Mouse (Mus musculus) cerebellum, adult 8-10 months (tissue): ENCODE data around the gene Top3a.

Experiments
- DNase-seq: peaks from one replicate; pipeline ENCODE4 v3.0.0; 2022

Gene Top3a

DNA sequence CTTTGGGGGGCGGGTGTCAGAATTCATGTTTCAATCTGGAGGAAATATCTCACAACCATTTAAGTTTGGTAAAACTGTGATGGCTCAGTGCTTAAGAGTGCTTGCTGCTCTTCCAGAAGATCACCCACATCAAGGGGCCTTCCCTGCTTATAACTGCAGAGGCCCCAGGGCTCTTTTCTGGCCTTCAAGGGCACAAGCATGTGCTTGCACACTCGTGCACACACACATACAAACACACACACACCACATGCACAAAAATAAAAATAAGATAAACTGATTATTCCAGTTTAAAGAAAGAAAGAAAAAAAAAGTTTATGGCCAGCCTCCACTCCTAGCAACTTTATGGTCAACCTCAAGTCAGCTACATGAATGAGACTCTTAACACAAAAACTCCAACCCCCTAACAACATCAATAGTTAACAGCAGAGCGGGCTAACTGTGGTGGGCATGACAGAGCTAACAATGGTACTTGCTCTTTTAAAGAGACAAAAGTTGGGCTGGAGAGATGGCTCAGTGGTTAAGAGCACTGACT is 2.9 kb downstream of the Top3a start:
- no peak for DNase-seq

DNA sequence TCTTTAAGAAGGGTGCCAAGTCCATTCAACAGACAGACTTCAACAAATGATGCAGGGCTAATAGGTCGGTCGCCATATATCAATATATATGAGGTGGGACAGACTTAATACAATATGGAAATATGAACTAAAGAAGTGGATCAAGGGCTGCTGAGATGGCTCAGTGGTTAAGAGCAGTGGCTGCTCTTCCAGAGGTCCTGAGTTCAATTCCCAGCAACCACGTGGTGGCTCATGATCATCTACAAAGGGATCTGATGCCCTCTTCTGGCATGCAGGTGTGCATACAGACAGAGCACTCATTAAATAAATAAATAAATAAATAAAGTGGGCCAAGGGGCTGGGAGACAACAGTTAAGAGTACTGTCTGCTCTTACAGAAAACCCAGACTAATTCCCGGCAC is 5.0 kb downstream of the Top3a start:
- no peak for DNase-seq

- DNase-seq: no peak
Measured at GRCm38 (mm10) chr11:60770776-60771175, 6.4 kb downstream of the Top3a start.

- no peak for DNase-seq
Measured at GRCm38 (mm10) chr11:60769322-60769721, 7.8 kb downstream of the Top3a start.

DNA sequence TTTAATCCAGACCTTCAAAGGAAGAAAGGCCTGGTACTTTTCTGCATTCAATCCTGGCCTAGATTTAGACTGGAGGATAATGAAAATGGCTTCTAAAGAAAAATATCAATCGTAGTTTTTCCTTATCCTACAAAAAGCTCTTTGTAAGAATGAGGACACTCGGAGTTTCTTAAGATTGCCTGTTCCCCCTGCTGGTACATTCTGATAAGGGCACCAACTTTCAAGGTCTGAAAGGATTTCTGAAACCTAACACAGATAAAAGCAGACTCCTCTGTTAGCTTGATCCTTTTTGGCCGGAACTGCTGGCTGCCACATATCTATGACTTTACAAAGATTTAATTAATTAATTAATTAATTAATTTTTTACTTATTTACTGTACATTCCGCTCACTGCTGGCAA is 10.2 kb downstream of the Top3a start:
- DNase-seq: no peak

DNA sequence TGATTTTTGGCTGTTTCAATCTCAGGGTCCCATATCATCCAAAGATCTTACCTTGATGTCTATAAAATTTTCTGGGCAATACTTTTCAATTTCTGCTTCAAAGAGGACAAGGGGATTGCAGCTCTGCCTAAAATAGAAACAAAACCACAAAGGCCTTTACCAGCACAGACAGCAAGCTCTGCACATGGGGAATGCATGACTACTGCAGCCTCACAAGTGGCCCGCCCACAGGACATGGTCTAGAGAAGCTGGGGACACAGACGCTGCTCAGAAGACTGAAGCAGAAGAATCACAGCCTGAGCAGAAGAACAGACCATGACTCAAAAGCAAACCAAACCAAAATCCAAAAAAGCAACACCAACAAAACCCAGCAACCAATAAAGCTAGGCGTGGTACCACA is 15.5 kb downstream of the Top3a start:
- no peak for DNase-seq

DNA sequence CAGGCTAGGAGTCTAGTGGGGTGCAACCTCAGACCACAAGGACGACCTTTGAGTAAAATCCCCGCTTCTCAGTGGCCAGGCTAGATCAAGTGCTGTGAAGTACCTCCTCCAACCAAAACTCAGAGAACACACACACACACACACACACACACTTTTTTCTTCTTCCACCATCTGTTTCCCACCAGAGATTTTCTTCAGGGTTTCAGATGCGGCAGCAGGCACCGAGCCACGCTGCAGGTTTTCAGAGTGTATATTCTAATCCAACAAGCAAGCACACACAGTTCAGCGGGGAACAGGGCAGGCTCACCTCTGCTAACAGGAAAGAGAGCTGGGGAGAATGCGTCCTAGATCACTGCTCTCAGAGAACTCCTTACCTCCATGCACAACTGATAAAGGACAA is 21.6 kb downstream of the Top3a start:
- no peak for DNase-seq

DNA sequence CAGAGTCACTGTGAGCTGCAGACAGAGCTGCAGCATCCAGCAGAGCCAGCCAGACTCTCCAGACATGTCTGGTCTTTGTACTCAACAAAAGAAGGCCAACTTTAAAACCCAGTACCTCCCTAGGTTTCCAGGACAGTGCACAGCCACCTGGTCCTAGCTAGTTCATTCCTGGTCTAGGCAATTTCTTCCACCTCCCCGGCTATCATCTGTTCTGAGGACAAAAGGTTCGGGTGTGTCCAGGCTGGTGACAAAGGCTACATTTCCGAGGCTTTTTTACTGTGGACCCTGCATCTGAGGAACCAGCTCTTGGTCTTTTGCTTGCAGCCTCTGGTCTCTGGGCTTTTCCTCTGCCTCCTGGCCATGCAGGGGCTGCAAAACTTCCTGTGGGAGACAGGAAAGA is 36.8 kb downstream of the Top3a start:
- DNase-seq: no peak

DNA sequence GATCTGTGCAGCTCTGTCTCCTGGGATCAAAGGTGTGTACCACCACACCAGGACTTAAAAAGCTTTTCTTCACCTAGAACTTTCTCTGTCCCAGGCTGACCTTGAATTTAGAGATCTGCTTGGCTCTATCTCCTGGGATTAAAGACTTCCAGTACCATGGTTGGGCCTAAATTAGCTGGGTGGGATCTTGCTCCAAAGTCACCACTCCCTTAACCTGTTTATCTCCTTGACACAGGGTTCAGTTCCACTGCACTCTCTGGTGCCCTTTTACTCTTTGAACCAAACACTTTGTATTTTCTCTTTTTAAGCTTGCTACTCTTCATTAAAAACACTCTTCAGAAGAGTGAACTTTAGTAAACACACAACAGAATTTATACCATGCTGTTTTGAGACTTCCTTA is 39.7 kb downstream of the Top3a start:
- DNase-seq: no peak

- DNase-seq: no peak
Measured at GRCm38 (mm10) chr11:60736491-60736890, 40.7 kb downstream of the Top3a start.

GRCm38 (mm10) chr11:60735191-60735590 is 42.0 kb downstream of the Top3a start:
- DNase-seq: no peak

GRCm38 (mm10) chr11:60734206-60734605 is 43.0 kb downstream of the Top3a start:
- no peak for DNase-seq

GRCm38 (mm10) chr11:60731251-60731650 is 45.9 kb downstream of the Top3a start:
- no peak for DNase-seq

DNA sequence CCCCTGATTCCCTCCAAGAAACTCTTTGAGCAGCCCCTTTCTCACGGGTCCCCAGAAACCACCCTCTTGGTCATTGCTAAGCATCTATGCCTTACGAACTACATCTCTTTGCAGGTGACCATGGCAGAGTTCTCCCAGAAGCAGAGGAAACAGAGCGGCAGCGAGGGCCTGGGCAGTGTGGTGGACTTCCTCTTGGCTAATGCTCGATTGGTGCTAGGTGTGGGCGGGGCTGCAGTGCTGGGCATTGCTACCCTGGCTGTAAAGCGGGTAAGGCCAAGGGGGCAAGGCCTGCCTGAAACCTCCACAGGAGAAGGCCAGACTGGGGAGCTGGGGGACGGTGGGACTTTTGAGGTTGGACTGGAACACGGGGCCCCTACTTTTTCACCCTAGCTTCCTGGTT is 47.0 kb downstream of the Top3a start:
- no peak for DNase-seq

DNA sequence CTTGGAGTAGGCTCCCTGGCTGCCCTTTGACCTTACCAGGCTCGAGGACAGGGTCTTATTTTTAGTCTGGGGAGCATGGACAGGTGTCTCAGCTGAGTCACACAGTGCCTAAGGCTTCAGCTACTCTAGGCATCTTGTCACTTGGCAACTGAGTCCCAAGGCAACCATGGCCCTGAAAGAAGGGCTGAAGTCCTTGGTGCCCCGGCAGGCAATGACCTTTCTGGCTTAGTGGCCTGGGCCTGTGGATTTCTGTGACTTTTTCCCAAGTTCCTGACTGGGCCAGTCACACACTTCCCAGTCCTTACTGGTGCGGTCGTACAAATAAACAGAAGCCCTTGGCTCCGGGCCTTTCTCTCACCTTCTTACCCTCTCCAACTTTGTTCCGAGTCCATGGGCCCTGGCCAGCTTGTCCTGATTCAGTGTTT is 47.9 kb downstream of the Top3a start:
- DNase-seq: no peak

GRCm38 (mm10) chr11:60728260-60728761 is 48.9 kb downstream of the Top3a start, which contains the start of gene Mief2:
Gene Mief2, plus strand, starts transcription at chr11:60728398.
- DNase-seq: peak; percentile 94

- peak; percentile 43 for DNase-seq
Measured at GRCm38 (mm10) chr11:60727392-60728140, 49.6 kb downstream of the Top3a start.

DNA sequence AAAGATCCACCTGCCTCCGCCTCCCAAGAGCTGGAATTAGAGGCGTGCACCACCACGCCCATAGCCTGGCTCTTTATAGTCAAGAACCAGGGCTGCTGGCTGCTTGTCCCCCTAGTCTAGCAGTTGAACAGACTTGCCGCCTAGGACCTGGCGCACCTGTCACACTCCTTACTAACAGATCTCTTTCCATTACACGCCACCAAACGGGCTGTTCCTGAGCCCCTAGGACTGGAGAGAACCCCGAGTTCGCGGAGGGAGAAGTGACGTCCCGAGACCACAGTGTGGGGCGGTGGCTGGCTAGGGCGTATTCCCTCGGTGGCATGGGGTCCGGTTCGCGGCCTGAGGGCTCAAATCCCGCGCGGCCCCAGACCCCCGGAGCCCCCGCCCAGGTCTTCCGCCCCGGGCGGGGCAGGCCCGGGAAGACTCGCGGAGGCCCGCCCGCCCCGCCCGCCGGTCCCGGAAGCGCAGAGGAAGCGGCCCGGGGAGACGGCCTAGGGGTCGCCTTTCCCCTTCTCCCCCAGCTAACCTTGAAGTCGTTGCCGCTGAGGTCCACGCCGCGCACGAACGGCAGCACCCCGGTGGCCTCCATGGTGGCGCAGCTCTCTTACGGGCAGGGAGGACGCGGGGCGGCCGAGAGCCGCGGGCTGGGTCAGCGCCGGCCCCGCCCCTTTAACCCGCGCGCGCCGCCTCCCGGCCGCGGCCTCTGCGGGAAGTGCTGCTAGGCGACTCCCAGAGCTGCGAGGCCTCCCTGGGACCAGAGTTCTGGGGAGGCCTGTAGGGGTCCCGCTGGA is 50.4 kb downstream of the Top3a start, which contains the start of gene Flii:
Gene Flii (minus strand): TSS at position 663 of the 791 bp plus-strand sequence.
- DNase-seq: peak; percentile 76

- DNase-seq: no peak
Measured at GRCm38 (mm10) chr11:60719263-60719662, 57.9 kb downstream of the Top3a start.

DNA sequence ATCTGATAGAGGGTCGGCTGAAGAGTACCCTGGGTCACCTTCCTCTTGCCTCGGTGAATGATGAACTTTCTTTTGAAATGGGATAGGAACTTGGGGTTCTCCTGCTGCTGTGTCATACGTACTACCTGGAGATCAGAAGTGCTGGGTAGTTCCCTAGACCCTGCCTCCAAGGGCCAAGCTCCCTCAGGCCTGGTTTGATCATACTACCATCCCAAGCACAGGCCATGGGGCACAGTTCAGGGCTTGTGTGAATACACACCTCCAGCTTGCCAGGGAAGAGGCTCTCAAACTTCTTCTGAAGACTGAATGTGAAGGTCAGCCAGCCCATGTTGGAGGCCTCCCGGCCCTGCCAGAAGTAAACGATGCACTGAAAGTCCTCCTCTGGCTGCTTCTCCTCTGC is 61.3 kb downstream of the Top3a start:
- no peak for DNase-seq

DNA sequence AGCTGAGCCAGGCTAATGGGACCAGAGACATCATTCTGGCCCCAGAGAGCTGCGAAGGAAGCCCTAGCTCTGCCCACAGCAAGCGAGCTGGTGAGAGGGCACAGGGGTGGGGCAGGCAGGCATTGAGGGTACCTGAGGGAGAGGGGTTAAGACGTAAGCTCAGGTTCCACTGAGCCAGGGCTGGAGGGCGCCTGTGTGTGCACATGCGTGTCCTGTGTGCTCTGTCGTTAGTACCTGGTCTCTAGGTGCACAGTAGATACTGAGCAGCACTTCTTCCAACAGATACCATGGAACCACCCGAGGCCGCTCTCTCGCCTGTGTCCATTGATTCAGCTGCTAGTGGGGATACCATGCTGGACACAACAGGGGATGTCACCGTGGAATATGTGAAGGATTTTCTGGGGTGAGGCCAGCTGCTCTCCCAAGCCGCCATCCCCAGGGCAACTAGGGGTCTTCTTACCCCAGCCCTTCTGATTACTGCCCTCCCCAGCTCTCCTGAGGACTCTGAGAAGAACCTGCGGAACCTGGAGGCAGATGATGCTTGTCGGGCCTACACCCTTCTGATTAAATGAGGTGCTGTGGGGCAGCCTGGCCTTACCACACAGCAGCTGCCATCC is 64.4 kb downstream of the Top3a start:
- no peak for DNase-seq

GRCm38 (mm10) chr11:60712040-60712439 is 65.1 kb downstream of the Top3a start:
- no peak for DNase-seq

- DNase-seq: no peak
Measured at GRCm38 (mm10) chr11:60711218-60711617, 65.9 kb downstream of the Top3a start.
